Mouse (Mus musculus): ENCODE results near the gene Adprh.

The Adprh gene

GRCm38 (mm10) chr16:38395060-38395730, 57.3 kb downstream of the Adprh start:
- no peak for DNase-seq (ENCODE audit: low read depth)

- DNase-seq (ENCODE audit: low read depth) = no peak
Measured at GRCm38 (mm10) chr16:38394191-38394618, 58.3 kb downstream of the Adprh start.
